Mouse (Mus musculus) heart, embryonic 15.5 days (tissue): ENCODE data around the gene Tbxa2r. TPM values are rescaled to one million over a fixed set of nuclear protein-coding genes. Genes with fewer than 3 reads are reported as not detected.

Experiments
- ATAC-seq: fragments of 200-750 bp; cut with Nextera tagmentation; replicated peaks from 2 replicates; pipeline ENCODE4 v1.8.0; 2017; ENCODE audit warnings: low read depth, moderate TSS enrichment; ENCODE audit not compliant: insufficient number of reproducible peaks, insufficient read depth, low FRiP score
- H3K27ac ChIP-seq: fragments of 300-500 bp; sonication (generic); 2 replicates; pipeline ENCODE4 v1.5.1; 2015; ENCODE audit warnings: mild to moderate bottlenecking, inconsistent platforms
- H3K27me3 ChIP-seq: fragments of 300-500 bp; sonication (generic); 2 replicates; pipeline ENCODE4 v1.6.1; 2015; ENCODE audit warnings: inconsistent platforms
- H3K36me3 ChIP-seq: fragments of 300-500 bp; sonication (generic); 2 replicates; pipeline ENCODE4 v1.6.1; 2015; ENCODE audit warnings: mild to moderate bottlenecking, inconsistent platforms
- H3K4me1 ChIP-seq: fragments of 300-500 bp; sonication (generic); replicated peaks from 2 replicates; pipeline ENCODE4 v1.6.1; 2015; ENCODE audit warnings: inconsistent platforms
- H3K4me2 ChIP-seq: fragments of 300-500 bp; sonication (generic); 2 replicates; pipeline ENCODE4 v1.6.1; 2015; ENCODE audit warnings: inconsistent platforms, mild to moderate bottlenecking, moderate library complexity
- H3K4me3 ChIP-seq: fragments of 300-500 bp; sonication (generic); 2 replicates; pipeline ENCODE4 v1.5.1; 2015; ENCODE audit warnings: mild to moderate bottlenecking, inconsistent platforms
- H3K9ac ChIP-seq: fragments of 300-500 bp; sonication (generic); 2 replicates; pipeline ENCODE4 v1.6.1; 2015; ENCODE audit warnings: mild to moderate bottlenecking, inconsistent platforms
- H3K9me3 ChIP-seq: fragments of 300-500 bp; sonication (generic); replicated peaks from 2 replicates; pipeline ENCODE4 v1.6.1; 2016; ENCODE audit warnings: inconsistent platforms
- WGBS: fragments of 180-500 bp; shearing (Covaris S2); methylation state at CpG from one replicate; pipeline ENCODE4 v1.1.7; 2015; ENCODE audit warnings: mixed read lengths; 5-methylcytosine and 5-hydroxymethylcytosine counted together
- polyA plus RNA-seq: library from polyadenylated mRNA; unstranded; fragments of >200 nt; fragmentation: Nextera tagmentation; extraction: Ambion mirVana; gene quantifications from 2 replicates; pipeline ENCODE4 v1.2.1, GENCODE M21; 2015

Gene Tbxa2r
- polyA plus RNA-seq, 1 experiment from 2014 or later, result 11.3 TPM

- 1% methylated on average over 48 of the region's 59 CpGs for WGBS
- Histone ChIP-seq H3K4me2 (peak within 1 kb of the TSS; percentile 89), H3K36me3 (peaks cover 21% of the 10 kb centered on the region; the same call in 1 of the 2 replicates), H3K27me3 (no peaks in the 10 kb centered on the region), H3K4me3 (peak within 1 kb of the TSS; percentile 93), H3K9me3 (no peaks in the 10 kb centered on the region), H3K27ac (peak within 1 kb of the TSS; percentile 77), H3K9ac (peak within 1 kb of the TSS; percentile 98), H3K4me1 (peaks cover 39% of the 10 kb centered on the region)
- ATAC-seq, result 0 out of 2 replicates have a peak, but pooled peaks have one; percentile 8
Observed at GRCm38 (mm10) chr10:81377793-81378552, 49.4 kb downstream of the Tbxa2r start, which contains the start of gene Fzr1. Gene Fzr1, minus strand, starts transcription at chr10:81378516.

GRCm38 (mm10) chr10:81378553-81379182 is 50.1 kb downstream of the Tbxa2r start:
- peak; percentile 93 for ATAC-seq
- H3K9me3 ChIP-seq, result no peaks in the 10 kb centered on the region
- H3K27ac ChIP-seq, result peak overlapping the region; percentile 77
- peak overlapping the region; percentile 60 for H3K9ac ChIP-seq
- WGBS, result under 1% methylated on average over 46 of the region's 46 CpGs
- H3K36me3 ChIP-seq, result peaks cover 14% of the 10 kb centered on the region; the same call in 1 of the 2 replicates
- H3K4me1 ChIP-seq, result peaks cover 39% of the 10 kb centered on the region
- no peaks in the 10 kb centered on the region for H3K27me3 ChIP-seq
- H3K4me3 ChIP-seq, result peak overlapping the region; percentile 93
- H3K4me2 ChIP-seq, result peak overlapping the region; percentile 89

- H3K27me3 ChIP-seq, result no peaks in the 10 kb centered on the region
- H3K4me1 ChIP-seq, result peaks cover 39% of the 10 kb centered on the region
- WGBS, result 58% methylated on average over 3 of the region's 3 CpGs
- ATAC-seq, result no peak
- H3K36me3 ChIP-seq, result peaks cover 11% of the 10 kb centered on the region; the same call in 1 of the 2 replicates
- no peaks in the 10 kb centered on the region for H3K9me3 ChIP-seq
- peak overlapping the region; percentile 79 for H3K4me2 ChIP-seq
- H3K27ac ChIP-seq, result peak overlapping the region; percentile 68
- H3K9ac ChIP-seq, result peak overlapping the region; percentile 60
- peak overlapping the region; percentile 93 for H3K4me3 ChIP-seq
Observed at GRCm38 (mm10) chr10:81379183-81379553, 50.6 kb downstream of the Tbxa2r start.

DNA sequence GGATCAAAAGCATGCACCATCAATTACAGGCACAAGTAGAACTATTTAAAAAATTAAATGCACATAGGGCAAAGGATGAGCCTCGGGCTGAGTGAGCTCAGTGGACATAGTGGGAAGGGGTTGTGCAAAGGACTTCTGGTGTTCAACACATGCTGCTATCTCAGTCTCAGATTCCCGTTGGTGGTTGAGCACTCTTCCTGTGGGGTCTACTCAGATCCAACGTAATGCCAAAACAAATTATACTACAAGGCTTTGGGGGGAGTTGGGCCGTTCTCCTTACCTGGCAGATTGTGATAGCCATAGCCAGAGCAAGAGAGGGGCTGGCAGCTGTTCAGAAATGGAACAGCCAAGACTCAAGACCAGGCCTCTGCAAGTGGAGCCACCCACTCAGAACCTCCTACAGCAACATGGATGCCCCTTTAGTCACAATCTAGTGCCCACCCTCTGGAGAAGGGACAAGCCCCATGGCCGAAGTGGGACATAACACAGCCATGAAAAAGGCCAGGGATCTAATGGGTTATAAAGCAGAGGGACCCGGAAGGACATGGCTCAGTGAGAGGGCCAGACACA is 51.4 kb downstream of the Tbxa2r start:
- H3K27ac ChIP-seq, result no peak overlapping the region
- H3K9ac ChIP-seq, result no peak overlapping the region
- ATAC-seq, result no peak
- H3K36me3 ChIP-seq, result peaks cover 8% of the 10 kb centered on the region; the same call in 1 of the 2 replicates
- H3K4me1 ChIP-seq, result peaks cover 39% of the 10 kb centered on the region
- H3K4me2 ChIP-seq, result no peak overlapping the region
- 82% methylated on average over 6 of the region's 6 CpGs for WGBS
- no peaks in the 10 kb centered on the region for H3K27me3 ChIP-seq
- H3K4me3 ChIP-seq, result no peak overlapping the region
- H3K9me3 ChIP-seq, result no peaks in the 10 kb centered on the region

- Histone ChIP-seq H3K9ac (no peak overlapping the region), H3K9me3 (no peaks in the 10 kb centered on the region)
Observed at GRCm38 (mm10) chr10:81382039-81382438, 53.5 kb downstream of the Tbxa2r start.

GRCm38 (mm10) chr10:81383802-81384604 is 55.5 kb downstream of the Tbxa2r start, which contains the start of the genes Dohh and Gm48551:
Gene Dohh, plus strand, starts transcription at chr10:81384428.
Gene Gm48551, plus strand, starts transcription at chr10:81384466.
- ATAC-seq, result peak; percentile 93
- Histone ChIP-seq H3K9ac (peak within 1 kb of the TSS; percentile 86), H3K36me3 (peaks cover 28% of the 10 kb centered on the region), H3K4me1 (peaks cover 26% of the 10 kb centered on the region), H3K27me3 (no peaks in the 10 kb centered on the region), H3K27ac (peak within 1 kb of the TSS; percentile 86), H3K4me3 (peak within 1 kb of the TSS; percentile 95), H3K9me3 (no peaks in the 10 kb centered on the region), H3K4me2 (peak within 1 kb of the TSS; percentile 87)
- WGBS, result 5% methylated on average over 53 of the region's 54 CpGs

More at GRCm38 (mm10) chr10:81382039-81382438, 53.5 kb downstream of the Tbxa2r start:
- Histone ChIP-seq H3K4me3 (no peak overlapping the region), H3K4me1 (peaks cover 34% of the 10 kb centered on the region), H3K27ac (peak overlapping the region; percentile 11), H3K27me3 (no peaks in the 10 kb centered on the region), H3K36me3 (peaks cover 9% of the 10 kb centered on the region), H3K4me2 (no peak overlapping the region)
- ATAC-seq, result no peak
- 23% methylated on average over 5 of the region's 5 CpGs for WGBS

GRCm38 (mm10) chr10:81384605-81384982 is 56.1 kb downstream of the Tbxa2r start:
- peaks cover 28% of the 10 kb centered on the region for H3K36me3 ChIP-seq
- peaks cover 29% of the 10 kb centered on the region for H3K4me1 ChIP-seq
- H3K9ac ChIP-seq, result peak overlapping the region; percentile 86
- peak overlapping the region; percentile 95 for H3K4me3 ChIP-seq
- no peaks in the 10 kb centered on the region for H3K9me3 ChIP-seq
- WGBS, result 0% methylated on average over 19 of the region's 19 CpGs
- H3K27me3 ChIP-seq, result no peaks in the 10 kb centered on the region
- peak overlapping the region; percentile 87 for H3K4me2 ChIP-seq
- H3K27ac ChIP-seq, result peak overlapping the region; percentile 86
- ATAC-seq, result peak; percentile 34; the same call in 1 of the 2 replicates

Other genes with a start within 250 kb of the Tbxa2r start
- 0.48 and 0.99 TPM in 2 replicates for gene Creb3l3, start 229.9 kb upstream of the Tbxa2r start, polyA plus RNA-seq
- 130 and 153 TPM in 2 replicates for gene Map2k2, start 222.8 kb upstream of the Tbxa2r start, polyA plus RNA-seq
- 25.6 and 31.0 TPM in 2 replicates for gene Zbtb7a, start 193.5 kb upstream of the Tbxa2r start, polyA plus RNA-seq
- gene Pias4, start 160.8 kb upstream of the Tbxa2r start, polyA plus RNA-seq, result 29.1 and 41.6 TPM in 2 replicates
- gene Eef2, start 152.1 kb upstream of the Tbxa2r start, polyA plus RNA-seq, result 350 and 441 TPM in 2 replicates
- gene Dapk3, start 145.7 kb upstream of the Tbxa2r start, polyA plus RNA-seq, result 38.4 and 43.1 TPM in 2 replicates
- not detected in 2 replicates for gene 4930442H23Rik, start 144.9 kb upstream of the Tbxa2r start, polyA plus RNA-seq
- gene Nmrk2, start 126.7 kb upstream of the Tbxa2r start, polyA plus RNA-seq, result 7.3 and 9.1 TPM in 2 replicates
- gene Atcay, start 97.9 kb upstream of the Tbxa2r start, polyA plus RNA-seq, result 0.25 and 1.1 TPM in 2 replicates
- 6.0 and 7.5 TPM in 2 replicates for gene Zfr2, start 95.6 kb upstream of the Tbxa2r start, polyA plus RNA-seq
- gene Matk, start 75.8 kb upstream of the Tbxa2r start, polyA plus RNA-seq, result 1.6 and 3.6 TPM in 2 replicates
- 208 and 226 TPM in 2 replicates for gene Mrpl54, start 61.8 kb upstream of the Tbxa2r start, polyA plus RNA-seq
- gene Apba3, start 61.8 kb upstream of the Tbxa2r start, polyA plus RNA-seq, result 42.3 and 61.2 TPM in 2 replicates
- gene Tjp3, start 37.1 kb upstream of the Tbxa2r start, polyA plus RNA-seq, result 3.2 and 4.3 TPM in 2 replicates
- 26.2 and 38.2 TPM in 2 replicates for gene Pip5k1c, start 35.8 kb upstream of the Tbxa2r start, polyA plus RNA-seq
- 23.5 and 34.1 TPM in 2 replicates for gene Cactin, start 7.6 kb upstream of the Tbxa2r start, polyA plus RNA-seq
- gene Gipc3, start 14.5 kb downstream of the Tbxa2r start, polyA plus RNA-seq, result 0.04 TPM in 1 of 2 replicates, not detected in the other
- 82.8 and 83.4 TPM in 2 replicates for gene Hmg20b, start 21.7 kb downstream of the Tbxa2r start, polyA plus RNA-seq
- 11.7 and 22.3 TPM in 2 replicates for gene Mfsd12, start 28.8 kb downstream of the Tbxa2r start, polyA plus RNA-seq
- gene 4930404N11Rik, start 37.1 kb downstream of the Tbxa2r start, polyA plus RNA-seq, result 0.81 and 2.2 TPM in 2 replicates
- gene Fzr1, start 49.8 kb downstream of the Tbxa2r start, polyA plus RNA-seq, result 66.5 and 84.1 TPM in 2 replicates
- 65.2 and 79.9 TPM in 2 replicates for gene Dohh, start 55.7 kb downstream of the Tbxa2r start, polyA plus RNA-seq
- 2.2 and 2.3 TPM in 2 replicates for gene Gm48551, start 55.7 kb downstream of the Tbxa2r start, polyA plus RNA-seq
- gene Gm48552, start 60.3 kb downstream of the Tbxa2r start, polyA plus RNA-seq, result 0.84 and 0.91 TPM in 2 replicates
- 3.9 and 4.1 TPM in 2 replicates for gene Smim24, start 64.3 kb downstream of the Tbxa2r start, polyA plus RNA-seq
- gene Nfic, start 126.9 kb downstream of the Tbxa2r start, polyA plus RNA-seq, result 60.9 and 71.2 TPM in 2 replicates
- 0.08 and 0.41 TPM in 2 replicates for gene Celf5, start 154.0 kb downstream of the Tbxa2r start, polyA plus RNA-seq
- 43.6 and 63.4 TPM in 2 replicates for gene Ncln, start 167.7 kb downstream of the Tbxa2r start, polyA plus RNA-seq
- gene S1pr4, start 171.4 kb downstream of the Tbxa2r start, polyA plus RNA-seq, result 0.47 and 1.5 TPM in 2 replicates
- gene Gna15, start 195.5 kb downstream of the Tbxa2r start, polyA plus RNA-seq, result 0.64 and 1.6 TPM in 2 replicates
- 52.1 and 64.1 TPM in 2 replicates for gene Gna11, start 216.5 kb downstream of the Tbxa2r start, polyA plus RNA-seq
- gene Aes, start 230.8 kb downstream of the Tbxa2r start, polyA plus RNA-seq, result 650 and 761 TPM in 2 replicates
- 23.6 and 29.3 TPM in 2 replicates for gene Tle2, start 245.8 kb downstream of the Tbxa2r start, polyA plus RNA-seq